Mouse (Mus musculus) thymus, adult 2 months (tissue): Measurements from ENCODE around the gene Ube2g2.

ENCODE experiments used
- CTCF ChIP-seq: fragments of 200-500 bp; IDR thresholded peaks from 2 replicates; pipeline ENCODE4 v1.5.1; 2012; ENCODE audit warnings: mild to moderate bottlenecking, control low read depth, low read length, moderate library complexity, borderline replicate concordance; ENCODE audit not compliant: control insufficient read depth, poor library complexity, insufficient read depth; ENCODE audit errors: extremely low read depth
- POLR2A ChIP-seq: fragments of 200-500 bp; IDR thresholded peaks from 2 replicates; pipeline ENCODE4 v1.6.1; 2012; ENCODE audit warnings: mild to moderate bottlenecking, low read length, control low read depth, moderate library complexity; ENCODE audit not compliant: control insufficient read depth, poor library complexity, insufficient read depth; ENCODE audit errors: extremely low read depth

- TF ChIP-seq CTCF (no peak), POLR2A (no peak)
These were observed 30.5 kb upstream of the Ube2g2 start for GRCm38 (mm10) chr10:77591546-77591945.
